Mouse (Mus musculus): ENCODE data around the gene Jarid2.

The Jarid2 gene

GRCm38 (mm10) chr13:44784551-44784950 is 55.3 kb downstream of the Jarid2 start:
- no peak for DNase-seq

- DNase-seq, result peak; percentile 74
Measured at GRCm38 (mm10) chr13:44786291-44786690, 57.0 kb downstream of the Jarid2 start.

GRCm38 (mm10) chr13:44788352-44789125 is 59.3 kb downstream of the Jarid2 start:
- DNase-seq, result no peak

- DNase-seq, result no peak
Measured at GRCm38 (mm10) chr13:44789982-44790381, 60.7 kb downstream of the Jarid2 start.

GRCm38 (mm10) chr13:44792361-44792892 is 63.2 kb downstream of the Jarid2 start:
- DNase-seq, result no peak

GRCm38 (mm10) chr13:44795891-44796290 is 66.6 kb downstream of the Jarid2 start:
- no peak for DNase-seq

- no peak for DNase-seq
Measured at GRCm38 (mm10) chr13:44796775-44797174, 67.5 kb downstream of the Jarid2 start.

GRCm38 (mm10) chr13:44798280-44798679 is 69.0 kb downstream of the Jarid2 start:
- DNase-seq, result no peak

GRCm38 (mm10) chr13:44799166-44799565 is 69.9 kb downstream of the Jarid2 start:
- DNase-seq, result no peak

GRCm38 (mm10) chr13:44800059-44800458 is 70.8 kb downstream of the Jarid2 start:
- peak; percentile 32 for DNase-seq

GRCm38 (mm10) chr13:44804876-44805275 is 75.6 kb downstream of the Jarid2 start:
- peak; percentile 86 for DNase-seq

GRCm38 (mm10) chr13:44808307-44808706 is 79.0 kb downstream of the Jarid2 start:
- no peak for DNase-seq

GRCm38 (mm10) chr13:44811021-44811420 is 81.7 kb downstream of the Jarid2 start:
- DNase-seq, result no peak

- no peak for DNase-seq
Measured at GRCm38 (mm10) chr13:44811601-44812000, 82.3 kb downstream of the Jarid2 start.

GRCm38 (mm10) chr13:44812381-44812780 is 83.1 kb downstream of the Jarid2 start:
- no peak for DNase-seq

GRCm38 (mm10) chr13:44819400-44819799 is 90.1 kb downstream of the Jarid2 start:
- peak; percentile 80 for DNase-seq

GRCm38 (mm10) chr13:44822578-44822977 is 93.3 kb downstream of the Jarid2 start:
- no peak for DNase-seq

GRCm38 (mm10) chr13:44828903-44829302 is 99.6 kb downstream of the Jarid2 start:
- DNase-seq, result peak; percentile 18

- DNase-seq, result no peak
Measured at GRCm38 (mm10) chr13:44832104-44832503, 102.8 kb downstream of the Jarid2 start.

- DNase-seq, result no peak
Measured at GRCm38 (mm10) chr13:44832866-44833265, 103.6 kb downstream of the Jarid2 start.

GRCm38 (mm10) chr13:44833353-44833752 is 104.1 kb downstream of the Jarid2 start:
- peak; percentile 83 for DNase-seq

GRCm38 (mm10) chr13:44837445-44837844 is 108.2 kb downstream of the Jarid2 start:
- no peak for DNase-seq

- DNase-seq, result peak; percentile 92
Measured at GRCm38 (mm10) chr13:44839866-44840835, 110.9 kb downstream of the Jarid2 start.

All from lung, postnatal 36 days (tissue).